Mouse (Mus musculus): Measurements from ENCODE around the gene Pde3a.

- no peak for TF ChIP-seq CTCF (IDR thresholded peaks at IDR 0.05; ENCODE audit: low read depth, low read length)
- no peak for TF ChIP-seq POLR2A (IDR thresholded peaks at IDR 0.05; ENCODE audit: insufficient read depth, low read length)
- no peak for TF ChIP-seq EP300 (IDR thresholded peaks at IDR 0.05; ENCODE audit: insufficient read depth, low read depth, low read length)
Measured at GRCm38 (mm10) chr6:141428587-141428986, 179.5 kb downstream of the Pde3a start.

All from ES-Bruce4 (cell line).